Mouse (Mus musculus) layer of hippocampus, adult 11-12 months (tissue): ENCODE data around the gene Ank2.
"Not testable (repeated sequence)": the region's sequence is repeated elsewhere in the genome, so short reads cannot be mapped to it uniquely, and the experiment has no call there.

ENCODE experiments used
- DNase-seq: peaks from one replicate; pipeline ENCODE4 v3.0.0; 2022; ENCODE audit warnings: low spot score

The Ank2 gene

GRCm38 (mm10) chr3:127361384-127361783 is 137.8 kb downstream of the Ank2 start:
- DNase-seq = no peak

GRCm38 (mm10) chr3:127355252-127355651 is 143.9 kb downstream of the Ank2 start:
- peak; percentile 45 for DNase-seq

- no peak for DNase-seq
These were observed 148.4 kb downstream of the Ank2 start for GRCm38 (mm10) chr3:127350602-127351362.

- DNase-seq = no peak
These were observed 150.2 kb downstream of the Ank2 start for GRCm38 (mm10) chr3:127348926-127349325.

GRCm38 (mm10) chr3:127345860-127346459 is 153.2 kb downstream of the Ank2 start:
- no peak for DNase-seq

- DNase-seq = no peak
These were observed 157.8 kb downstream of the Ank2 start for GRCm38 (mm10) chr3:127341300-127341699.

GRCm38 (mm10) chr3:127334876-127335275 is 164.3 kb downstream of the Ank2 start:
- DNase-seq = no peak

GRCm38 (mm10) chr3:127331562-127331961 is 167.6 kb downstream of the Ank2 start:
- no peak for DNase-seq

- no peak for DNase-seq
These were observed 172.8 kb downstream of the Ank2 start for GRCm38 (mm10) chr3:127326355-127326754.

- peak; percentile 79 for DNase-seq
These were observed 176.3 kb downstream of the Ank2 start for GRCm38 (mm10) chr3:127322870-127323269.

- DNase-seq = no peak
These were observed 177.5 kb downstream of the Ank2 start for GRCm38 (mm10) chr3:127321645-127322044.

- not testable (repeated sequence) for DNase-seq
These were observed 178.1 kb downstream of the Ank2 start for GRCm38 (mm10) chr3:127321031-127321430.

- DNase-seq = no peak
These were observed 178.8 kb downstream of the Ank2 start for GRCm38 (mm10) chr3:127320311-127320710.

- no peak for DNase-seq
These were observed 181.5 kb downstream of the Ank2 start for GRCm38 (mm10) chr3:127317641-127318040.

GRCm38 (mm10) chr3:127316717-127317116 is 182.4 kb downstream of the Ank2 start:
- DNase-seq = no peak

- no peak for DNase-seq
These were observed 187.6 kb downstream of the Ank2 start for GRCm38 (mm10) chr3:127311521-127311920.

- DNase-seq = no peak
These were observed 189.1 kb downstream of the Ank2 start for GRCm38 (mm10) chr3:127310079-127310478.

- no peak for DNase-seq
These were observed 195.1 kb downstream of the Ank2 start for GRCm38 (mm10) chr3:127303957-127304553.

GRCm38 (mm10) chr3:127303041-127303440 is 196.1 kb downstream of the Ank2 start:
- no peak for DNase-seq

- DNase-seq = no peak
These were observed 198.4 kb downstream of the Ank2 start for GRCm38 (mm10) chr3:127300790-127301189.

GRCm38 (mm10) chr3:127295921-127296320 is 203.2 kb downstream of the Ank2 start:
- DNase-seq = no peak

GRCm38 (mm10) chr3:127294610-127295349 is 204.4 kb downstream of the Ank2 start:
- no peak for DNase-seq

GRCm38 (mm10) chr3:127294079-127294478 is 205.1 kb downstream of the Ank2 start:
- DNase-seq = no peak
